Comparison of ENCODE assay signal across 9 mouse cellular contexts in genomic region chr6:84476466-84476865, GRCm38 (mm10).
DNase-seq lines count a peak whose midpoint lies in the region; ATAC-seq and TF ChIP-seq lines count a peak whose summit lies in the region.
"Had no signal": no experiment of that assay in that cellular context is flagged by ENCODE, and none has a peak within 500 bp of the region (broad histone marks: within the 10 kb centered on the region; RNA-seq: fewer than 3 reads in every experiment).

No protein-coding gene starts in this region.

- ATAC-seq in intestine, embryonic 15.5 days: no peak; the same call in 1 of the 2 replicates
- no peak for ATAC-seq in intestine, postnatal 0 days
- peak; percentile 38; the same call in 1 of the 2 replicates for ATAC-seq in embryonic facial prominence, embryonic 13.5 days (ENCODE audit: insufficient number of reproducible peaks, insufficient read depth, low FRiP score, low TSS enrichment, low read depth)
- 0 out of 2 replicates have a peak, but pooled peaks have one; percentile 51 for ATAC-seq in limb, embryonic 13.5 days (ENCODE audit: low FRiP score, low read depth)
- ATAC-seq in granulocyte monocyte progenitor cell, adult 5-6 weeks (replicated peaks; ENCODE audit: poor library complexity, severe bottlenecking): no peak
- ATAC-seq in megakaryocyte progenitor cell, adult 5-6 weeks (replicated peaks; ENCODE audit: poor library complexity): no peak

- no peak overlapping the region for H3K9ac ChIP-seq in intestine, embryonic 15.5 days
- no peak overlapping the region for H3K9ac ChIP-seq in intestine, postnatal 0 days (ENCODE audit: low read depth, low read length)
- H3K9ac ChIP-seq in embryonic facial prominence, embryonic 13.5 days: no peak overlapping the region
- H3K9ac ChIP-seq in limb, embryonic 13.5 days: no peak overlapping the region
- H3K9ac ChIP-seq: liver, embryonic 14.5 days had no signal

- H3K4me1 ChIP-seq in intestine, embryonic 15.5 days (replicated peaks): 0 out of 2 replicates have a peak, but pooled peaks cover 9% of the 10 kb centered on the region
- no peaks in the 10 kb centered on the region for H3K4me1 ChIP-seq in intestine, postnatal 0 days (replicated peaks; ENCODE audit: control insufficient read depth, insufficient read depth, low read length)
- peaks cover 26% of the 10 kb centered on the region for H3K4me1 ChIP-seq in embryonic facial prominence, embryonic 13.5 days
- peaks cover 15% of the 10 kb centered on the region for H3K4me1 ChIP-seq in limb, embryonic 13.5 days

- no peak overlapping the region for H3K27ac ChIP-seq in intestine, embryonic 15.5 days
- H3K27ac ChIP-seq in intestine, postnatal 0 days (ENCODE audit: low read depth, low read length): no peak overlapping the region
- peak overlapping the region; percentile 76 for H3K27ac ChIP-seq in embryonic facial prominence, embryonic 13.5 days
- H3K27ac ChIP-seq in limb, embryonic 13.5 days: no peak overlapping the region; the same call in 1 of the 2 replicates
- H3K27ac ChIP-seq: liver, embryonic 14.5 days had no signal

- H3K4me3 ChIP-seq in intestine, embryonic 15.5 days (replicated peaks): no peak overlapping the region
- H3K4me3 ChIP-seq in intestine, postnatal 0 days (ENCODE audit: low read depth, low read length): no peak overlapping the region
- H3K4me3 ChIP-seq in embryonic facial prominence, embryonic 13.5 days: no peak overlapping the region
- no peak overlapping the region for H3K4me3 ChIP-seq in limb, embryonic 13.5 days

- 0 out of 2 replicates have a peak overlapping the region, but pooled peaks have one; percentile 12 for H3K4me2 ChIP-seq in intestine, embryonic 15.5 days (replicated peaks)
- no peak overlapping the region for H3K4me2 ChIP-seq in intestine, postnatal 0 days (replicated peaks; ENCODE audit: low read depth)
- H3K4me2 ChIP-seq in embryonic facial prominence, embryonic 13.5 days: peak overlapping the region; percentile 26
- H3K4me2 ChIP-seq in limb, embryonic 13.5 days (replicated peaks): peak overlapping the region; percentile 5; the same call in 1 of the 2 replicates

- H3K36me3 ChIP-seq in intestine, embryonic 15.5 days: no peaks in the 10 kb centered on the region
- no peaks in the 10 kb centered on the region for H3K36me3 ChIP-seq in intestine, postnatal 0 days (ENCODE audit: control insufficient read depth, insufficient read depth)
- H3K36me3 ChIP-seq in embryonic facial prominence, embryonic 13.5 days: no peaks in the 10 kb centered on the region
- no peaks in the 10 kb centered on the region for H3K36me3 ChIP-seq in limb, embryonic 13.5 days

- TF ChIP-seq CTCF in intestine, postnatal 0 days (IDR thresholded peaks at IDR 0.05; ENCODE audit: low read depth): no peak

- WGBS in intestine, embryonic 15.5 days: 46% methylated on average over 9 of the region's 9 CpGs
- WGBS in intestine, postnatal 0 days: 56% methylated on average over 9 of the region's 9 CpGs
- 35% methylated on average over 9 of the region's 9 CpGs for WGBS in embryonic facial prominence, embryonic 13.5 days
- 24% methylated on average over 9 of the region's 9 CpGs for WGBS in limb, embryonic 13.5 days

- DNase-seq in adrenal gland, postnatal 10 days: peak; percentile 62
- no peak for DNase-seq in adrenal gland, adult (ENCODE audit: inconsistent age in 2 of 2, low spot score in 1 of 2)

- 0 out of 2 replicates have a peak, but pooled peaks cover 3% of the 10 kb centered on the region for H3K27me3 ChIP-seq in intestine, embryonic 15.5 days (replicated peaks)
- no peaks in the 10 kb centered on the region; the same call in 1 of the 2 replicates for H3K27me3 ChIP-seq in intestine, postnatal 0 days (replicated peaks; ENCODE audit: control insufficient read depth, insufficient read depth, low read length)
- H3K27me3 ChIP-seq in embryonic facial prominence, embryonic 13.5 days: no peaks in the 10 kb centered on the region
- 0 out of 2 replicates have a peak, but pooled peaks cover 7% of the 10 kb centered on the region for H3K27me3 ChIP-seq in limb, embryonic 13.5 days

- no peaks in the 10 kb centered on the region for H3K9me3 ChIP-seq in intestine, embryonic 15.5 days
- no peaks in the 10 kb centered on the region for H3K9me3 ChIP-seq in intestine, postnatal 0 days (ENCODE audit: control insufficient read depth)
- H3K9me3 ChIP-seq in embryonic facial prominence, embryonic 13.5 days: no peaks in the 10 kb centered on the region
- no peaks in the 10 kb centered on the region for H3K9me3 ChIP-seq in limb, embryonic 13.5 days

Comparison
In these comparisons a context has a peak if more than half of its experiments do, and no peak if none do; other contexts are left out.
1. ATAC-seq: peak in embryonic facial prominence, embryonic 13.5 days (single experiment) and limb, embryonic 13.5 days (single experiment); none in intestine, embryonic 15.5 days (single experiment), intestine, postnatal 0 days (single experiment), granulocyte monocyte progenitor cell, adult 5-6 weeks (single experiment) and megakaryocyte progenitor cell, adult 5-6 weeks (single experiment).